Mouse (Mus musculus): ENCODE data around the gene Wfdc13.

Wfdc13 gene

GRCm38 (mm10) chr2:164684807-164685206, at the start of gene Wfdc13:
Gene Wfdc13 (plus strand): TSS chr2:164685107.
- DNase-seq (ENCODE audit: extremely low read depth, insufficient read length, low spot score) = no peak

DNA sequence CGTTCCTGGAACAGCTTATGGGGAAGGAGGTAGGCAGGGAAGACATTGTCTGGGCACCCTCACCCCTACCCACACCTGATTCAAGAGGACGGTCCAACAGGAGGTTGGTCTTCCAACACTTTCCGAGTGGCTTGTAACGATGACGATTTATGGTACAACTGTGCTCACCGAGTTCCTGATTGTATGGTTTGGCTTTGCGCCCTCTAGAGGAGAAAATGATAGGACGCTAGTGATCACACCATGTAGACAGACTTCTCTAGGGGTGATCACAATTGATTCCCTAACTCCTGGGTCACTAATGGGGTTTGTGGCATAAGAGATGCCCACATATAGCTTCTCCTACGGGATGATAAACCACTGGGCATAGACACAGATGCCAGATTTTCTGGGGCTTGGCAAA, 49.6 kb upstream of the Wfdc13 start:
- no peak for DNase-seq (ENCODE audit: extremely low read depth, insufficient read length, low spot score)

- no peak for DNase-seq (ENCODE audit: extremely low read depth, insufficient read length, low spot score)
Observed at GRCm38 (mm10) chr2:164638696-164639095, 46.2 kb upstream of the Wfdc13 start, which contains the start of gene Wfdc16. Gene Wfdc16 (minus strand): TSS chr2:164638796.

DNA sequence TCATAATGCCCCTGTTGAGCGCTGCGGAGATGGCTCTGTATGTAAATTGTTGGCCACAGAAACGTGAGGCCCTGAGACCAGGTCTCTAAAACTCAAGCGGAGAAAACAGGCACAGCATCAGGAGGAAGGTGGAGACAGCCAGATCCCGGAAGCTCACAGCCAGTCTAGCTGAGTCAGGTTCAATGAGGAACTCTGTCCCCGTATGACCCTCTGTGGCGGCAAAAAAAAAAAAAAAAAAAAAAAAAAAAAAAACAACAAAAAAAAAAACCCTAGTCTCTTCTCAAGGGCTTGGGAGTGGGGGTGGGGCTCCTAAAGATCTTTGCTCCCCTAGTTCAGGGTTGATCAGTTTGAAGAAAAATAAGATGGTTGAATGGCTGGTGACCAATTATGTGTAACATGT, 43.8 kb upstream of the Wfdc13 start:
- DNase-seq (ENCODE audit: extremely low read depth, insufficient read length, low spot score) = no peak

- no peak for DNase-seq (ENCODE audit: extremely low read depth, insufficient read length, low spot score)
Observed at GRCm38 (mm10) chr2:164641881-164642673, 42.8 kb upstream of the Wfdc13 start.

- no peak for DNase-seq (ENCODE audit: extremely low read depth, insufficient read length, low spot score)
Observed at GRCm38 (mm10) chr2:164655858-164656257, 29.0 kb upstream of the Wfdc13 start, which contains the start of gene Wfdc10. Gene Wfdc10 (plus strand): TSS chr2:164656046.

GRCm38 (mm10) chr2:164656483-164656882, 28.4 kb upstream of the Wfdc13 start, which contains the start of gene Wfdc9:
Gene Wfdc9 (minus strand): TSS chr2:164656583.
- no peak for DNase-seq (ENCODE audit: extremely low read depth, insufficient read length, low spot score)

DNA sequence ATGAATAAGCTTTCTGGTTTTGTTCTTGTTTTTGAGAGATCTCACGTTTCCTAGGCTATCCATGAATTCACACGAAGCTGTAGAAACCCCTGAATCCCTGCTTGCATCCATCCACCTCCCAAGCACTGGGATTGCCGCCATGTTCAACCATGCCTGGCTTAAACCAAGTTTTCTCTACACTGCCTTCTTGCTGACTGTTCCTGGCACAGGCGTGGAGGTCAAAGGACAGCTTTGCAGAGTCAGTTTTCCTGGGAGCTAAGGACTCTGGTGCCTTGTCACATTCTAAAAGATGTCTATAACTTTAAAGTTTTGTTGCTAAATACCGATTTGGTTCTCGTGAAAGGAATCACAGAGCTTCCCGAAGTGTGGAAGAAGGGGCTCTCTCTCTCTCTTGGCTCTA, 20.1 kb upstream of the Wfdc13 start:
- no peak for DNase-seq (ENCODE audit: extremely low read depth, insufficient read length, low spot score)

GRCm38 (mm10) chr2:164670261-164670660, 14.6 kb upstream of the Wfdc13 start:
- DNase-seq (ENCODE audit: extremely low read depth, insufficient read length, low spot score) = no peak

DNA sequence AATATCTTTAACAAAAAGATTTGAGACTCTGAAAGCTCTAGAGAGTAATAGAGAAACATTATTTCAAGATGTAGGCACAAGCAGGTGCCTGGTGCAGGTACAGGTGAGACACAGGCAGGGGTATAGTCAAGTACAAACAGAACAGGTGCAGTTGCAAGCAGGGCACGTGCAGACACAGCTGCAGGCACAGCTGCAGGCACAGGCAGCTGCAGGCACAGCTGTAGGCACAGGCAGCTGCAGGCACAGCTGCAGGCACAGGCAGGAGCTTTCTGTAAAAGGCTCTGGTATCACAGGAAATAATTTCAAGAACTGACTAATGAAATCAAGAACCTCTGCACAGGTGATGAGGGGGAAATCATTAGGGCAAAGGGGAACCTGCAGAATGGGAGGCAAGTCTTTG, 14.0 kb upstream of the Wfdc13 start:
- DNase-seq (ENCODE audit: extremely low read depth, insufficient read length, low spot score) = no peak

DNA sequence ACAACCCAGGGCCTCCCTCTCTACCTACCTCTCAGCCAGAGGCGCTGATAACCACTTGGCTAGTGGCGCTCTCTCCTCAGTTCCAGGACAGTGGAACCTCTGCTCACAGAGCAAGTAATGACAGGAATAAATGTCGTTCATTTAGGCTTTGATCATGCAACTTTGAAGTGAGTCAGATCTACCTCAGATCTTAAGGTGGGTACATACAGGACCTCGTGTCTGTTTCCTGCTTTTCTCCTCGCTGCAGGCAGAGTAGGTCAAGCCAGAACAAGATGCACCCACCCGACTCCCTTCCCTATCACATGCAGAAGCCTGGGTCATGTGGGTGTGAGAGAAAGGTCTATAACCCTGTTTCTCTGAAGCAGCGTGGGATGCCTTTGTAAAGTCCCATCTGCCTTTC, 10.9 kb upstream of the Wfdc13 start, which contains the start of gene Wfdc11:
Gene Wfdc11 (minus strand): TSS at position 101 of the 400 bp plus-strand sequence.
- DNase-seq (ENCODE audit: extremely low read depth, insufficient read length, low spot score) = no peak

DNA sequence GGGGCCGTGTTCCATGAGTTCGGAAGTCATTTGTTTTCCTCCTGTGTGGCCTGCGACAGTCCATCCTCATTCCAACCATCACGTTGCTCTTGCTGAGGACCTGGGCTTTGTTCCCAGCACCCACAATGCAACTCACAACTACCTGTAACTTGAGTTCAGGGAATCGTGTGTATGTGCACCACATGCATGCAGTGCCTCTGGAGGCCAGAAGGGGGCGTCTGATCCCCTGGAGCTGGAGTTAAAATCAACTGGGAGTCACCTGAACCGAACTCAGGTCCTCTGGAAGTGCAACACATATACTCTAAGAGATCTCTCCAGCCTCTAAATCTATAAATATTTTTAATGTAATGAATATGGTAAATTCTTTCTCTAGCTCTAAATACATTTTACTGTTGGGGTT, 8.8 kb upstream of the Wfdc13 start:
- no peak for DNase-seq (ENCODE audit: extremely low read depth, insufficient read length, low spot score)

DNA sequence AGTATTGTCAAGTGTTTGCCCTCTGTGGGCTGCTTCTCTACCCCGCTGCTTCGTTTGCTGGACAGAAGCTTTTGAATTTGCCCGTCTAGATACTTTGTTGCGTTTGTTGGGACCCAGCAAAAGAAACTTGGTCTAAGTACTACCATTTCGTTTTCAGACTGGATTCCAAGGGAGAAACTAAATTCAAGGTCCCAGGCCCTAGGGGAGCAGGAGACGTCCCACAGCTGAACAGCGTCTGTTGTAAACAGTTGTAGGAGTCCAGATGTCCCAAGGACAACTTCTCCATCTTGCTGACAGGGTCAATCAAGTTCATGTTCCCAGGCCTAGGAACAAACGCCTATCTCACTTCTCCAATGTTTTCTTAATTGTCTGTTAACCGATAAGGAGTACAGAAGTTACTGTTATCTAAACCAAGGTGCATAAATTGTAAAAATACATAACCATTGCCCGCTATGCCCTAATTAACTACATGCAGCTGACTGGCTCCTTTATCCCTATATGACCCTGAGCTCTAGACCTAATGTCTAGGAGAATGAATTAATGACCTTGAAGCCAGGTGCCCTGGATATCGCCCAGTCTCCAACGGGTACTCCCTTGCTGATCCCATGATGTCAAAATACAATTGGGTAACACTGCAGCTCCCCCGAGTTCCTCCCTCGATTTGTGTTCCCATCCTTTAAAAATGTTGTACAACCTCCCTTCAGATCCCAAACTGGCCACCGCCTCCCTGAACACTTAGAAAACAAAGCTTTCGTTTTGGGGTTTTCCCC, 7.8 kb upstream of the Wfdc13 start:
- no peak for DNase-seq (ENCODE audit: extremely low read depth, insufficient read length, low spot score)

DNA sequence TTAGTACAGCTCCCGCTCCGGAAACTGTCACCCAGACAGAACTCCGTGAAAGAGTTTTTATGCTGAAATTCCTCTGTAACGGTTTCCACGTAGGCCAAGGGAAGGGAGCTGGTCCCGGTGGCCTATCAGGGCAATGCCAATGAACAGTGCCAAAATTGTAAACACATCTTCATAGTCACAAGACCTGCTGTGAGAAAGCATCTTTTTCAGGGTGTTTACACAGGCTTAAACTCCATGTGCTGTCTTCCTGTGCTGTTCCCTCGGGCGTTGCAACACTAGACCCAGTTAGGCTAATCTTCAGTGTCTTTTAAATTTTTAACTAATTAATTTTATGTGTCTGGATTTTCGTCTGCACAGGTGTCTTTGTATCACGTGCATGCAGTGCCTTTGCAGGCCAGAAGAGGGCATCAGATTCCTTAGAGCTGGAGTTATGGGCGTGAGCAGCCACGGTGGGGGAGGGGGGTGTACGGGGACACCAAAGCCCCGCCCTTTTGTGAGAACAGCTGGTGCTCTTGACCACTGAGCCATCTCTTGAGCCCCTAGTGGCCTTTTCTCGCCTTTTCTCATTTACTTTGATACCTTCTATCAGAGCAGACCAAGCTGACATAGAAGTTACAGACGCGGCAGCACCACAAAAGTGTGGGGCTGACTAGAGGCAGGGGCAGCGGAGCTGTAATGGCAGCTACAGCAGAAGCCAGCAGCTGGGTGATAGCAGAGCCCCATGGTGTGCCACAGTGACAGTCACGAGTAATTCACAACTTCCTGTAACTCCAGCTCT, 5.9 kb upstream of the Wfdc13 start:
- DNase-seq (ENCODE audit: extremely low read depth, insufficient read length, low spot score) = peak; percentile 30

DNA sequence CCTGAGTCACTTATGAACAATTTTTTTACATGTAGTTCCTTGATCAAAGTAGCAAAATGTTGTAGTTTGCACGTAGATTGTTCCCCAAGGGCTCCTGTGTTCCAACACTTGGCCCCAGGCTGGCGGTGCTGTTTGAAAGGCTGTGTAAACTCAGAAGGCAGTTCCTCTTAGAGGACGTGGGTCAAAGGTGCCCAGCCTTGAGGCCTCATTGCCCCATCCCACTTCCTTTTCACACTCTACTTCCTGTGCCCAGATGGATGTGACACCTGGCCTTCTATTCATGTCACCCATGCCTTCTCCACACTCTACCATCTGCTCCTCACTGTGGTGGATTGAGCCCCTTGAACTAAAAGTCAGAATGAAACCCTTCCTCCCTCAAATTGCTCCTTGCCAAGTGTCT, 5.0 kb upstream of the Wfdc13 start:
- no peak for DNase-seq (ENCODE audit: extremely low read depth, insufficient read length, low spot score)

DNA sequence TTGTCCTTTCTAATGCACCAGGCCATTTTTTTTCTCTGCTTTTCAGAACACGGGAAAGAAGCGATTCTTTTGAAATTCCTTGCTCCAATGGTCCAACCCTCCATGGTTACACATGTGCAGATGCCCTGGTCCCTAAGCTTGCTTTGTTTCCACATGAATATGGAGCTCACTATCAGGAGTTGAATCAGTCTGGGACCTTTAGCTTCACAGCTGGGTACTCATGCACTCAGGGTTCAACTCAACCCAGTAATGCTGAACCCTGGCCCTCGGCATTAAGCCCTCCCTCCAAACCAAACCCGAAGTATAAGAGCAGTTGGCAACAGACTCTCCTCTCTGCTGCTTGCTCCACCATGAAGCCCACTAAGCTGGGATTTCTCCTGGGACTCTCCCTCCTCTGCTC, 13.3 kb downstream of the Wfdc13 start, which contains the start of gene Spint4:
Gene Spint4 (plus strand): TSS at position 301 of the 400 bp plus-strand sequence.
- no peak for DNase-seq (ENCODE audit: extremely low read depth, insufficient read length, low spot score)

GRCm38 (mm10) chr2:164700959-164701358, 16.1 kb downstream of the Wfdc13 start:
- no peak for DNase-seq (ENCODE audit: extremely low read depth, insufficient read length, low spot score)

DNA sequence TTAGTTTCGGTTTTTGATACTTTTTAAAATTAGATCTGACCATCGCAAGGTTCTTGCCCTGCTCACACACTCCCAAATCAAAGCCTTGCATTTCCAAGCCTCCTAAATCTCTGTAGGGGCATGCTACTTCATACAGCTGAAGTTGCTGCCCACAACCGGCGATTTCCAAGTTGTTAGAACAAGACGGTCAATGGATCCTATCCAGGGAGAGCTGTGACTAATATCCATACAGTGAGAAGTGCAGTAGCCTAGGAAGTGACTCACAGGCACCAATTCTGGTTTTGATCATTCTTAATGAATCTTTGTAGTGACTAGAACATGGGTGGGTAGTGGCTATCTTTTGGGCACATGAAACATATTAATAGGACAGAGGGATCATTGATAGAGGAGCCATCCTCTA, 16.9 kb downstream of the Wfdc13 start:
- DNase-seq (ENCODE audit: extremely low read depth, insufficient read length, low spot score) = peak; percentile 28

- no peak for DNase-seq (ENCODE audit: extremely low read depth, insufficient read length, low spot score)
Observed at GRCm38 (mm10) chr2:164704235-164704634, 19.3 kb downstream of the Wfdc13 start.

- DNase-seq (ENCODE audit: extremely low read depth, insufficient read length, low spot score) = no peak
Observed at GRCm38 (mm10) chr2:164705328-164705727, 20.4 kb downstream of the Wfdc13 start.

DNA sequence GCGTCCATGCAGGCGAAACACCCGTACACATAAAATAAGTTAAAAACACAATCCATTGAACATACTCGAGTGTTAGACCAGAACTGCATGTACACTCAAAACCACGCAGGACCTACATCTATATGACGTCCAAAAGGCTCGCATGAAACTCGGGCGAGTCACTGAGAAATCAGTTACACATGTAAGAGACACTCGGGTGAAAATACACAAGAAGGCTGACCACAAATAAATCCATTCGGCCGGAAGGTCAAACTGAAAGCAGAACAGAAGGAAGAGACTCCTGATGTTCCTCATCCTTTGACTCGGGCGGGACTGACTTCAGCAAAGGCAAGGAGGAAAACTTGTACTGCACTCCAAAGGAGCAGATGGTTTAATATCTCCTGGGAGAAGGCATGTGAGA, 21.1 kb downstream of the Wfdc13 start:
- DNase-seq (ENCODE audit: extremely low read depth, insufficient read length, low spot score) = no peak

All from 3134 (cell line).